Mouse (Mus musculus): ENCODE measurements at regions not wholly inside any gene's neighbourhood (a gene's known extent, or its start where the extent isn't known, plus 50 kb on each side); places are given as distances from the start of the nearest gene placed in this dataset.

GRCm38 (mm10) chr6:41135160-41135559 is 99.9 kb upstream of the 2210010C04Rik start:
- in situ Hi-C loops (cut with MboI; ENCODE audit: unreplicated experiment in 2 of 2) = loop anchor here (5.0 to 25.0 kb wide), 6 partner anchors 130 to 1730 kb away; partner anchors contain the start of gene Tcaf3 (in 1 of the 2)

GRCm38 (mm10) chr6:41129906-41130305 is 94.6 kb upstream of the 2210010C04Rik start:
- in situ Hi-C loops (cut with MboI; ENCODE audit: unreplicated experiment in 2 of 2) = loop anchor here (10.0 to 25.0 kb wide), 5 partner anchors 135 to 1735 kb away; partner anchors contain the start of gene Tcaf3 (in 1 of the 2)

DNA sequence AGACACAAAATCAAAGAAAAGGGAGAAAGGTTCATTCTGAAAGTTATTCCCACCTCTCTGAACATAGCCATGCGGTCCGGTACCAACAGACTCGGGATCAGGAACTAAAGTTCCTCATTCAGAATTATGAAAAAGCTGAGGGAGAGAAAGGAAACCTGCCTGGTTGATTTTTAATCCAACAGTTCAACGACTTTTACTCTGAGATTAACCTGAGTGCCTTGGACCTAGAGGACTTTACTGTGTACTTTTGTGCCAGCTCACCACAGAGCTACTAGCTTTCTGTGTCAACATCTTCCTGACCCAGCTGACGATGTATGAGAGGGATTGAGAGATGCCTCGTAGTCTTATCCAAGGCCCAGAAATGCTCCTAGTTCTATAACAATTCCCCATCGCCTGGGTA is 92.5 kb upstream of the 2210010C04Rik start:
- in situ Hi-C loops (cut with MboI; ENCODE audit: unreplicated experiment in 2 of 2) = loop anchor here in 1 of 2 experiments (25.0 kb wide), 1 partner anchor 1459 kb away; the partner anchor contains the start of gene Tcaf3

- in situ Hi-C loops (cut with MboI; ENCODE audit: unreplicated experiment in 2 of 2) = loop anchor here in 1 of 2 experiments (25.0 kb wide), 1 partner anchor 1460 kb away; the partner anchor contains the start of gene Tcaf3
These were observed 91.5 kb upstream of the 2210010C04Rik start for GRCm38 (mm10) chr6:41126855-41127254.

DNA sequence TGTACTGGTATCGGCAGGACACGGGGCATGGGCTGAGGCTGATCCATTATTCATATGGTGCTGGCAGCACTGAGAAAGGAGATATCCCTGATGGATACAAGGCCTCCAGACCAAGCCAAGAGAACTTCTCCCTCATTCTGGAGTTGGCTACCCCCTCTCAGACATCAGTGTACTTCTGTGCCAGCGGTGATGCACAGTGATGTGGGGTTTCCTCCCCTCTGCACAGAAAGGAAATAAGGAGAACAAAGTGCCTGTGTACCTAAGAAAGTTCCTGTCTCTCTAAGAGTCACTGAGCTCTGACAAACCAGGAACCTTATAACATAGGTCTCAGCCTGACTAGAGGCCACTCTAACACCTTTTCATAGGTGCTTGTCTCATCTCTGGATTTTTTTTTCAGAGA is 86.3 kb upstream of the 2210010C04Rik start:
- in situ Hi-C loops (cut with MboI; ENCODE audit: unreplicated experiment in 2 of 2) = no loop called here

DNA sequence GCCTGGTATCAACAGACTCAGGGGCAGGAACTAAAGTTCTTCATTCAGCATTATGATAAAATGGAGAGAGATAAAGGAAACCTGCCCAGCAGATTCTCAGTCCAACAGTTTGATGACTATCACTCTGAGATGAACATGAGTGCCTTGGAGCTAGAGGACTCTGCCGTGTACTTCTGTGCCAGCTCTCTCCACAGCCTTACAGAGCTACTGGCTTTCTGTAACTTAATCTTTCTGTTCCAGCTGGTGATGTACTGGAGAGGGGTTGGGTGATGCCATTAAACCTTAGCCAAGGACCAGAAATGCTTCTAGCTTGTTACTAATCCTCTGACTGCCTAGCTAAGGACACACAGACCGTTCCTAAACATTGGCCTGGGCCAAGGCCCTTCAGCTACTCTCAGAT is 83.9 kb upstream of the 2210010C04Rik start:
- in situ Hi-C loops (cut with MboI; ENCODE audit: unreplicated experiment in 2 of 2) = loop anchor here (5.0 to 10.0 kb wide), 3 partner anchors 54 to 1208 kb away; no protein-coding TSS in a partner anchor

GRCm38 (mm10) chr6:41118201-41118976 is 83.1 kb upstream of the 2210010C04Rik start:
- in situ Hi-C loops (cut with MboI; ENCODE audit: unreplicated experiment in 2 of 2) = loop anchor here (5.0 to 10.0 kb wide), 3 partner anchors 54 to 1209 kb away; no protein-coding TSS in a partner anchor

DNA sequence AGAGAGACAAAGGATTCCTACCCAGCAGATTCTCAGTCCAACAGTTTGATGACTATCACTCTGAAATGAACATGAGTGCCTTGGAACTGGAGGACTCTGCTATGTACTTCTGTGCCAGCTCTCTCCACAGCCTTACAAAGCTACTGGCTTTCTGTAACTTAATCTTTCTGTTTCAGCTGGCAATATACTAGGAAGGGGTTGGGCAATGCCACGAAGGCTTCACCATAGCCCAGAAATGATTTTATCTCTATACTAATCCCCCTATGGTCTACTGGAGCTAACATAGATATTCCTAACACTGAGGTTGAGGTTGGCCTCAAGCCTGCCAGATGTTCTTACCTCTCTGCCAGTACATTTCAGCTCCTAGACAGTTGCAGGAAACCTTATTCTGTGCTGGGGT is 78.6 kb upstream of the 2210010C04Rik start:
- in situ Hi-C loops (cut with MboI; ENCODE audit: unreplicated experiment in 2 of 2) = loop anchor here (10.0 kb wide), 2 partner anchors 49 to 1141 kb away; no protein-coding TSS in a partner anchor

DNA sequence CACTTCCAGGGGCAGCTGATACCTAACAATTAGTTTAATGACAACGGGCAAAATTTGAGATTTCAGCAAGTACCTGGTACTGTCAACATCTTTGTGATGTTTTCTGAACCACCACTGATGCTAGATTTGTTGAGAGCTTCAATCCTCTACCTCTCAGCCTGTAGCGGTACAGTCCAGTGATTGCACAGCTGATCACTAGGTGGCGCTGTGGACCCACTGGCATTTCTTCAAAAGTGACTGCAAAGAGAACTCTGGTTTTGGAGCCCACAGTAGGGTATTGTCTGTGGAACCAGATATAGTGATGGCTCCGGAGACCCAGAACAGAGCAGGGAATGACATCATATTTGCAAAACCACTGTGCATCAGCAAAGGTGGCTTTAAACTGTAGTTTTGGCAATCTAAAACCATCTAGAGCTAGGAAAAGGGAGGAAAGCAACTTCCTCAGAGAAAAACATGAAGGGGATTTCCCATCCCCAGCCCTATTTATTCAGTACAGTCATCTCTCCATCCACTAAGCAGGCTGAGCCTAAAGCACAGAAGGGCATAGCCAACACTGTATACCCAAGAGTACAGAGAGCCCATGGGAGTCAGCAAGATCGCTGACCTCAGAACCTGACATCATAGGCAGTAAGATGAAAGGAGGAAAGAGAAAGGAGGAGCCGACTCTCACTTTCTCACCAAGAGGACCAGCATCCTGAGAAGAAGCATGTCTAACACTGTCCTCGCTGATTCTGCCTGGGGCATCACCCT is 77.7 kb upstream of the 2210010C04Rik start:
- in situ Hi-C loops (cut with MboI; ENCODE audit: unreplicated experiment in 2 of 2) = loop anchor here (10.0 kb wide), 2 partner anchors 48 to 1142 kb away; no protein-coding TSS in a partner anchor

- in situ Hi-C loops (cut with MboI; ENCODE audit: unreplicated experiment in 2 of 2) = loop anchor here (10.0 kb wide), 2 partner anchors 47 to 1143 kb away; no protein-coding TSS in a partner anchor
These were observed 76.5 kb upstream of the 2210010C04Rik start for GRCm38 (mm10) chr6:41111829-41112228.

DNA sequence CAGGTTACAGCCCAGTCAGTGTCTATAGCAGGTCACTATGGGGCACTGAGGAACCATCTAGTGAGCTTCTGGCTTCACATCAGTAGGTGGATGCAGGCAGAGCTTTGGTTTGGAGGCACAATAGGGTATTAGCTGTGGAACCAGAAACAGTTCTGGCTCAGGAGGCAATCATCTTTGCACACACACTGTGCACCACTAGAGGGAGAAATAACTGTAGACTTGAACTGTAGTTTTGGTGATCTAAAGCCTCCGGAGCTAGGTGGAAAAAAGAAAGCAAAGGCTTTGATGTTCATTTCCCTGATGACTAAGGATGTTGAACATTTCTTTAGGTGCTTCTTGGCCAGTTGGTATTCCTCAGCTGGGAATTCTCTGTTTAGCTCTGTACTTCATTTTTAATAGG is 73.6 kb upstream of the 2210010C04Rik start:
- in situ Hi-C loops (cut with MboI; ENCODE audit: unreplicated experiment in 2 of 2) = loop anchor here in 1 of 2 experiments (10.0 kb wide), 1 partner anchor 214 kb away; no protein-coding TSS in a partner anchor

DNA sequence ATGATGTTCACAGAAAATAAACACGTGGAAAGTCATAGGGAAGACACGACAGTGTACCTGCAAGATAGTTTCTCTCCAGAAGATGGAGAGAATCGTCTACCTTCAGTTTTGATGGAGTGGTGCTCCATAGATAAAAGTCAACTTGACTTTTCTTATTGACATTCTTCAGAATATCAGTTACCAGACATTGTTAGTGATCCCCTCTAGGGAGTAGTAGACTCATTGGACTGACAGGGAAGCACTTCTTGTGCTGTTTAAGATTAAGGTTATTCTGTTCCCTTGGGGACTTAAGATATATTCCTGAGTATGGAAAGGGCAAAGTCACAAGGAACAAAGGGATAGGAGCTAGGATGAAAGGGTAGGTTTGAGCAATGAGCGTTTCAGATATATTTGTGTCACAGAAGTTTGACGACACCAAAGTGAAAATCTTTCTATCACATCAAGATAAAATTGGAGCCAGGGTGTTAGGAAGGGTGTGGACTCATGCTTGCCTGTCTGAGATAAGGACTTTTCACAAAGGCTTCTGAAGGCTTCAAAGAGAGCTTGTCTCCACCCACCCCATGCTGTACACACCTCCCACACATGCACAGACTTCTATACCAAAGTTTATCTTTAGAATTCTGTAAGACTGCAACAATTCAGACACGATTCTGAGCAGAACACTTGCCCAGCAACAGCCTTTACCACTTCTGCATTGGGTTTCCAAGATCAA is 68.5 kb upstream of the 2210010C04Rik start:
- in situ Hi-C loops (cut with MboI; ENCODE audit: unreplicated experiment in 2 of 2) = loop anchor here in 1 of 2 experiments (10.0 kb wide), 1 partner anchor 209 kb away; no protein-coding TSS in a partner anchor

- in situ Hi-C loops (cut with MboI; ENCODE audit: unreplicated experiment in 2 of 2) = loop anchor here in 1 of 2 experiments (10.0 kb wide), 1 partner anchor 207 kb away; no protein-coding TSS in a partner anchor
These were observed 66.7 kb upstream of the 2210010C04Rik start for GRCm38 (mm10) chr6:41101997-41102396.

- in situ Hi-C loops (cut with MboI; ENCODE audit: unreplicated experiment in 2 of 2) = loop anchor here in 1 of 2 experiments (10.0 kb wide), 1 partner anchor 205 kb away; no protein-coding TSS in a partner anchor
These were observed 64.9 kb upstream of the 2210010C04Rik start for GRCm38 (mm10) chr6:41100258-41100657.

DNA sequence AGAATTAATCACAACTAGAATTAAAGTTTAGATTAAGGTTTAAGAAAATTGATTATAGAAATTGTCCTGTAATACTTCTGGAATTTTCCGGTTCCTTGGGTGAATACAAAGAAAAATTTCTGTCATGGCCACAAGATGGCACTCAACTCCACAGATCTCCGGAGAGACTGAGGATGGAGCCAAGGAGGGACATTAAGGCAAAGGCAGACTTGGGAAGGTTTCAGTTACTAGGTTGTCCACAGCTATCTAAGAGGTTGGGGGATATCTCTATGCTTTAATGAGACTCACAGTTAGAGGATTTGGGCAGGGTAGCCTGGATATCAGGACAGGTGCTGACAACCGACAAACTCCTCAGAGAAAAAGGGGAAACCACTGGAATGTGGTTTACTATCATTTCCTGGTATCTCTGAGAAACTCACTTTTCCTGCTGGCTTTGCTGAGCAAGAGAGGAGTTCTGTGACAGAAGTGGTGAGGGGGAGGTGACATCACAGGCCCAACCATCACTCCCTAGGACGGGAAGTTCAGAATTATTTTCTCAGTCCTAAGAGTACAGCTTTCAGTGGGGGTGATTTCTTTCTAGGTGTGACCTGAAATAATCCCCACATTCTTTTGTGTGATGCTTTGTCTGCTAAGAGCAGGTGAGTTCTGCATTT is 56.0 kb upstream of the 2210010C04Rik start:
- in situ Hi-C loops (cut with MboI; ENCODE audit: unreplicated experiment in 2 of 2) = no loop called here

Measured in v-Abl transformed pro-B cells (cell line).